Mouse (Mus musculus) heart, adult 2 months (tissue): Measurements from ENCODE around the gene Fgfr1op2.

Source experiments
- CTCF ChIP-seq: fragments of 200-600 bp; IDR thresholded peaks from 2 replicates; pipeline ENCODE4 v1.8.1; 2022; ENCODE audit warnings: antibody characterized with exemption, mild to moderate bottlenecking, moderate library complexity
- POLR2A ChIP-seq: fragments of 200-500 bp; IDR thresholded peaks from 2 replicates; pipeline ENCODE4 v1.6.1; 2011; ENCODE audit warnings: mild to moderate bottlenecking, low read depth, low read length, control low read depth; ENCODE audit not compliant: insufficient read depth

GRCm38 (mm10) chr6:146551326-146551725, 25.7 kb upstream of the Fgfr1op2 start:
- TF ChIP-seq CTCF (no peak), POLR2A (no peak)
